Mouse (Mus musculus): ENCODE results near the gene Ms4a14. TPM values are rescaled to one million over a fixed set of nuclear protein-coding genes. Genes with fewer than 3 reads are reported as not detected.
"Not testable (repeated sequence)": the region's sequence is repeated elsewhere in the genome, so short reads cannot be mapped to it uniquely, and the experiment has no call there.

Ms4a14 gene
- polyA plus RNA-seq, 1 experiment from 2014 or later: 0.04 TPM

GRCm38 (mm10) chr19:11298939-11299338 lies 15.3 kb downstream of the Ms4a14 start:
- Histone ChIP-seq H3K9ac (no peak overlapping the region), H3K4me2 (no peak overlapping the region), H3K27ac (no peak overlapping the region), H3K4me3 (no peak overlapping the region), H3K9me3 (no peaks in the 10 kb centered on the region), H3K4me1 (no peaks in the 10 kb centered on the region), H3K27me3 (replicated peaks) (no peaks in the 10 kb centered on the region), H3K36me3 (replicated peaks) (no peaks in the 10 kb centered on the region)
- ATAC-seq (replicated peaks): no peak
- 38% methylated on average over 2 of the region's 2 CpGs for WGBS

GRCm38 (mm10) chr19:11293616-11294015 lies 20.6 kb downstream of the Ms4a14 start:
- not testable (repeated sequence) for ATAC-seq (replicated peaks)

GRCm38 (mm10) chr19:11292990-11293389 lies 21.3 kb downstream of the Ms4a14 start:
- Histone ChIP-seq H3K4me3 (peak overlapping the region; percentile 38), H3K36me3 (replicated peaks) (no peaks in the 10 kb centered on the region), H3K4me1 (no peaks in the 10 kb centered on the region), H3K9ac (peak overlapping the region; percentile 25; the same call in 1 of the 2 replicates), H3K27ac (no peak overlapping the region), H3K27me3 (replicated peaks) (no peaks in the 10 kb centered on the region), H3K4me2 (peak overlapping the region; percentile 56), H3K9me3 (no peaks in the 10 kb centered on the region)
- no peak for ATAC-seq (replicated peaks)
- WGBS: 13% methylated on average over 12 of the region's 12 CpGs

More at GRCm38 (mm10) chr19:11293616-11294015, 20.6 kb downstream of the Ms4a14 start:
- Histone ChIP-seq H3K4me2 (peak overlapping the region; percentile 56), H3K4me3 (peak overlapping the region; percentile 38; the same call in 1 of the 2 replicates)
- not testable (repeated sequence) for H3K9me3 ChIP-seq; H3K27me3 ChIP-seq (replicated peaks); H3K9ac ChIP-seq; H3K36me3 ChIP-seq (replicated peaks); H3K27ac ChIP-seq; H3K4me1 ChIP-seq
- 10% methylated on average over 3 of the region's 3 CpGs for WGBS

GRCm38 (mm10) chr19:11283773-11284172 lies 30.5 kb downstream of the Ms4a14 start, which contains the start of gene Ms4a5:
Gene Ms4a5, minus strand, starts transcription at chr19:11283873.
- H3K36me3 ChIP-seq (replicated peaks): no peaks in the 10 kb centered on the region
- no peak within 1 kb of the TSS for H3K4me3 ChIP-seq
- ATAC-seq (replicated peaks): no peak
- H3K27me3 ChIP-seq (replicated peaks): no peaks in the 10 kb centered on the region
- no peak within 1 kb of the TSS for H3K4me2 ChIP-seq
- no peak within 1 kb of the TSS for H3K27ac ChIP-seq
- H3K9ac ChIP-seq: no peak within 1 kb of the TSS
- 94% methylated on average over 2 of the region's 2 CpGs for WGBS
- no peaks in the 10 kb centered on the region for H3K4me1 ChIP-seq
- no peaks in the 10 kb centered on the region for H3K9me3 ChIP-seq

- Histone ChIP-seq H3K36me3 (replicated peaks) (no peaks in the 10 kb centered on the region), H3K27me3 (replicated peaks) (no peaks in the 10 kb centered on the region), H3K9me3 (no peaks in the 10 kb centered on the region), H3K4me1 (no peaks in the 10 kb centered on the region), H3K27ac (no peak overlapping the region), H3K9ac (no peak overlapping the region), H3K4me3 (no peak overlapping the region), H3K4me2 (no peak overlapping the region)
- ATAC-seq (replicated peaks): no peak
- 88% methylated on average over 3 of the region's 3 CpGs for WGBS
Observed at GRCm38 (mm10) chr19:11280223-11280622, 34.0 kb downstream of the Ms4a14 start.

GRCm38 (mm10) chr19:11276431-11276830 lies 37.8 kb downstream of the Ms4a14 start:
- no peak for ATAC-seq (replicated peaks)

GRCm38 (mm10) chr19:11266956-11267355 lies 47.3 kb downstream of the Ms4a14 start:
- no peak overlapping the region for H3K27ac ChIP-seq
- no peak for ATAC-seq (replicated peaks)
- H3K36me3 ChIP-seq (replicated peaks): no peaks in the 10 kb centered on the region
- WGBS: 90% methylated on average over 4 of the region's 4 CpGs
- H3K4me2 ChIP-seq: no peak overlapping the region
- no peaks in the 10 kb centered on the region for H3K9me3 ChIP-seq
- H3K9ac ChIP-seq: no peak overlapping the region
- no peak overlapping the region for H3K4me3 ChIP-seq
- H3K4me1 ChIP-seq: no peaks in the 10 kb centered on the region
- no peaks in the 10 kb centered on the region for H3K27me3 ChIP-seq (replicated peaks)

More at GRCm38 (mm10) chr19:11276431-11276830, 37.8 kb downstream of the Ms4a14 start:
- no peak overlapping the region for H3K4me3 ChIP-seq
- no peaks in the 10 kb centered on the region for H3K36me3 ChIP-seq (replicated peaks)
- H3K4me2 ChIP-seq: no peak overlapping the region
- no peak overlapping the region for H3K27ac ChIP-seq
- H3K4me1 ChIP-seq: no peaks in the 10 kb centered on the region
- WGBS: 65% methylated on average over 5 of the region's 5 CpGs
- H3K9me3 ChIP-seq: no peaks in the 10 kb centered on the region
- H3K9ac ChIP-seq: no peak overlapping the region
- H3K27me3 ChIP-seq (replicated peaks): no peaks in the 10 kb centered on the region

- H3K9ac ChIP-seq: no peak within 1 kb of the TSS
- no peaks in the 10 kb centered on the region for H3K27me3 ChIP-seq (replicated peaks)
- H3K4me1 ChIP-seq: no peaks in the 10 kb centered on the region
- no peaks in the 10 kb centered on the region for H3K9me3 ChIP-seq
- no peak within 1 kb of the TSS for H3K4me2 ChIP-seq
- no peak within 1 kb of the TSS for H3K4me3 ChIP-seq
- no peak for ATAC-seq (replicated peaks)
- 88% methylated on average over 8 of the region's 8 CpGs for WGBS
- no peaks in the 10 kb centered on the region for H3K36me3 ChIP-seq (replicated peaks)
- no peak within 1 kb of the TSS for H3K27ac ChIP-seq
Observed at GRCm38 (mm10) chr19:11266052-11266845, 48.0 kb downstream of the Ms4a14 start, which contains the start of gene Ms4a1. Gene Ms4a1, minus strand, starts transcription at chr19:11266241.

GRCm38 (mm10) chr19:11264602-11265185 lies 49.6 kb downstream of the Ms4a14 start:
- Histone ChIP-seq H3K4me2 (no peak overlapping the region), H3K4me3 (no peak overlapping the region), H3K9me3 (no peaks in the 10 kb centered on the region), H3K36me3 (replicated peaks) (no peaks in the 10 kb centered on the region), H3K4me1 (no peaks in the 10 kb centered on the region), H3K9ac (no peak overlapping the region), H3K27ac (no peak overlapping the region), H3K27me3 (replicated peaks) (no peaks in the 10 kb centered on the region)
- ATAC-seq (replicated peaks): no peak
- WGBS: 85% methylated on average over 9 of the region's 9 CpGs

GRCm38 (mm10) chr19:11263549-11263948 lies 50.7 kb downstream of the Ms4a14 start:
- Histone ChIP-seq H3K27ac (no peak overlapping the region), H3K4me1 (no peaks in the 10 kb centered on the region), H3K4me2 (no peak overlapping the region), H3K4me3 (no peak overlapping the region), H3K36me3 (replicated peaks) (no peaks in the 10 kb centered on the region), H3K27me3 (replicated peaks) (no peaks in the 10 kb centered on the region), H3K9me3 (no peaks in the 10 kb centered on the region), H3K9ac (no peak overlapping the region)
- no peak for ATAC-seq (replicated peaks)
- WGBS: 89% methylated on average over 3 of the region's 3 CpGs

GRCm38 (mm10) chr19:11262932-11263331 lies 51.3 kb downstream of the Ms4a14 start:
- ATAC-seq (replicated peaks); H3K36me3 ChIP-seq (replicated peaks); H3K4me2 ChIP-seq; H3K9me3 ChIP-seq; H3K27me3 ChIP-seq (replicated peaks); H3K4me3 ChIP-seq; H3K9ac ChIP-seq; H3K27ac ChIP-seq; H3K4me1 ChIP-seq: not testable (repeated sequence)
- WGBS: 73% methylated on average over 4 of the region's 4 CpGs

- Histone ChIP-seq H3K4me1 (no peaks in the 10 kb centered on the region), H3K9me3 (no peaks in the 10 kb centered on the region), H3K36me3 (replicated peaks) (no peaks in the 10 kb centered on the region), H3K27me3 (replicated peaks) (no peaks in the 10 kb centered on the region), H3K27ac (no peak overlapping the region), H3K4me3 (no peak overlapping the region), H3K9ac (no peak overlapping the region), H3K4me2 (no peak overlapping the region)
- ATAC-seq (replicated peaks): no peak
- 90% methylated on average over 2 of the region's 2 CpGs for WGBS
Observed at GRCm38 (mm10) chr19:11261522-11261921, 52.7 kb downstream of the Ms4a14 start.

Measured in midbrain, embryonic 15.5 days (tissue).